Mouse (Mus musculus) neural tube, postnatal 0 days (tissue): ENCODE results near the gene Gm3298. TPM values are rescaled to one million over a fixed set of nuclear protein-coding genes. Genes with fewer than 3 reads are reported as not detected.

Source experiments
- polyA plus RNA-seq: library from polyadenylated mRNA; unstranded; fragments of >200 nt; fragmentation: Nextera tagmentation; extraction: Ambion mirVana; gene quantifications from 2 replicates; pipeline ENCODE4 v1.2.1, GENCODE M21; 2015

Gene Gm3298
- polyA plus RNA-seq, result not detected in 2 replicates

DNA sequence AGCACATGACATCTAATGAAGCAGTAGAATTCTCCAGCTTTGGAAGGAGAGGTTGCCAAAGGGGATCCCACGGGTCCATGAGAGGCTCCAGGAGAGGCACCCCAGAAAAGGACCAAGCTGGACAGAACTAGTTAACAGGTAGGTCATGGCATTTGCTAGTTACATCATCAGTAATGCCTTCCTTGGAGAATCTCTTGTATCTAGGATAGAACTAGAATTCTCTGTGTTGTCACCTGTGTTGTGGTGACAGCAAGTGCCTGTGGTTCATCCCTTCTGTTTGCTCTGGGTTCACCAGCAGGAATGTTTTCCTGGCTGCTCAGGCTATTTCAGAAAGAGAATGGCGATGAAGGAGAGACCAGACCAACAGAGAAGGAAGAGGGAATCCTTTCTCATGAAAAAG is at the start of gene Gm3298:
Gene Gm3298 (plus strand): TSS at position 301 of the 400 bp plus-strand sequence.

DNA sequence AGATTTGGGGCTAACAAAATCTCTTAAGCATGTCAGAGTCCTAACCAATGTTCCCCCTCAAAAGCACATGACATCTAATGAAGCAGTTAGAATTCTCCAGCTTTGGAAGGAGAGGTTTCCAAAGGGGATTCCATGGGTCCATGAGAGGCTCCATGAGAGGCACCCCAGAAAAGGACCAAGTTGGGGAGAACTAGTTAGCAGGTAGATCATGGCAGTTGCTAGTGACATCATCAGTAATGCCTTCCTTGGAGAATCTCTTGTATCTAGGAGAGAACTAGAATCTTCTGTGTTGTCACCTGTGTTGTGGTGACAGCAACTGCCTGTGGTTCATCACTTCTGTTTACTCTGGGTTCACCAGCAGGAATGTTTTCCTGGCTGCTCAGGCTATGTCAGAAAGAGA is 32.1 kb upstream of the Gm3298 start, which contains the start of gene Gm8297:
Gene Gm8297 (plus strand): TSS at position 301 of the 400 bp plus-strand sequence.

GRCm38 (mm10) chr14:5050329-5050728 is 34.6 kb downstream of the Gm3298 start, which contains the start of gene 4930555G01Rik:
Gene 4930555G01Rik, plus strand, starts transcription at chr14:5050629.

Other genes starting within 250 kb of the Gm3298 start
- not detected in 2 replicates for gene Gm9602, start 239.6 kb upstream of the Gm3298 start, polyA plus RNA-seq
- gene Gm3269, start 177.8 kb upstream of the Gm3298 start, polyA plus RNA-seq, result not detected in 2 replicates
- 3.1 and 3.3 TPM in 2 replicates for gene Gm3264, start 160.3 kb upstream of the Gm3298 start, polyA plus RNA-seq
- 0.17 and 0.27 TPM in 2 replicates for gene Gm3278, start 123.5 kb upstream of the Gm3298 start, polyA plus RNA-seq
- gene Gm8297, start 32.0 kb upstream of the Gm3298 start, polyA plus RNA-seq, result not detected in 2 replicates
- gene 4930555G01Rik, start 34.7 kb downstream of the Gm3298 start, polyA plus RNA-seq, result not detected in 2 replicates
- gene Gm8281, start 55.1 kb downstream of the Gm3298 start, polyA plus RNA-seq, result 8.6 and 14.2 TPM in 2 replicates
- not detected in 2 replicates for gene Gm8279, start 115.6 kb downstream of the Gm3298 start, polyA plus RNA-seq
- not detected in 2 replicates for gene Gm3317, start 148.6 kb downstream of the Gm3298 start, polyA plus RNA-seq
- gene Gm8271, start 169.9 kb downstream of the Gm3298 start, polyA plus RNA-seq, result not detected in 2 replicates
- not detected in 2 replicates for gene Gm3526, start 244.7 kb downstream of the Gm3298 start, polyA plus RNA-seq